Mouse (Mus musculus): ENCODE measurements around the gene Kcnn4.

The Kcnn4 gene

DNA sequence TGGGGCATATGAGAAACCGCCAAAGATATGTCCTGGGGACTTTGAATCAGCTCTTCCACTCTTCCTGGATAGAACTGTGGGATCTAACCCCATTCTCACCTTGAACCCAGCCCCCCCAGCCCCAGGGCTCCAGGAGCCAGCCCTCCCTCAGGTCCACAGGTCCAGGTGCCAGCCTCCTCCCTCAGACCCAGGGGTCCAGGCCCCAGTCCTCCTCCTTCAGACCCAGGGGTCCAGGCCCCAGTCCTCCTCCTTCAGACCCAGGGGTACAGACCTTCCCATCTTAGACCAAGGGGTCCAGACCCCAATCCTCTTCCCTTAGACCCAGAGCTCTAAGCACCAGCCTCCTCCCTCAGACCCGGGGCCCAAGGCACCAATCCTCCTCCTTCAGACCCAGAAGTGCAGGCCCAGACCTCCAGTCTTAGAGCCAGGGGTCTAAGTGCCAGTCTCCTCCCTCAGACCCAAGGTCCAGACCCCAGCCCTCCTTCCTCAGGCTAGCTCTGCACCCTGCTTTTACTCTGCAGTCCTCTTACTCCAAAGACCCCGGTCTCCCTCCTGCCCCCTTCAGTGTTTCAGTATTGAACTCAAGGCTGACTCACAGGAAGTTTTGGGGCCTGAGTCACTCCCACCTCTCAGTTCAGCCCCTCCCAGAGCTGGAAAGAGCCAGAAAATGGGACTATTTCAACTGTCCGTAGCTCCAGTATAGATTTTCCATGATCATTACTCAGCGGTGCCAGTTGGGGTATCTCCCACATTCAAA is 4.6 kb upstream of the Kcnn4 start:
- no peak for DNase-seq (ENCODE audit: extremely low spot score, low read depth, low spot score)

DNA sequence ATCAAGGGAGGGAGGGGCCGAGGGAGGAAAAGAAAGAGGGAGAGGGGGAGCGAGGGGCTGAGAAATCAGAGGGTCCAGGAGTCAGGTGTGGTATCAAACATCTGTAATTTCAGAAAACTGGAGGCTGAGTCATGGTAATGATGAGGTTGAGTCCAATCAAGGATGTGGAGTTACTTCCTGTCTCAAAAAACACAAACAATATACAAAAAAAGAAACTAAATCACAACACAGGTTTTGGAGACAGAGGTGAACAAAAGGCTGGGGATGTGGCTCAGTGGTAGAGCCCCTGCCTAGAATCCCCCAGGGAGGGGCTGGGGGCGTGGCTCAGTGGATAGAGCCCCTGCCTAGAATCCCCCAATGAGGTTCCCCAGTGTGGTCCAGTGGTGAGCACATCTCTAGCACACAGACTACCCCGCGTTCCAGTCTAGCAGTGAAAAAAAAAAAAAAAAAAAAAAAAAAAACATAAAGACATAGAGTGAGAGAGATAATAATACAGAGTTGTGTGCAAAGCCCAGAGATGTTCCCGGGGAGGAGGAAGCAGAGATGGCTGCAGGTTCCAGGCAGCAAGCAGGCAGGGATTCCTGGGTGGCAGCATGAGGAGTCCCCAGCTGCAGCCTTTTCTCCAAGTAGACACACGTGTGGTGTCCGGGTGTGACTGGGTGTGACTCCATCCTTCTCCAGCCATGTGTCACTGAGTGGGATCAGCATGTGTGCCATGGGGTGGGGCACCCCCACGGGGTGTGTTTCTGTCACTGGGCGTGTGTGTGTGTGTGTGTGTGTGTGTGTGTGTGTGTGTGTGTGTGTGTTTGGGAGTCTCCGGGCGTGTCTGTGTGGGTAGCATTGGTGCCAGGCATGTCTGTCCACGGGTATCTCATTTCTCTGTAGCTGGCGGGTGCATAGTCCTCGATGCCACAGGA is 3.1 kb upstream of the Kcnn4 start:
- no peak for DNase-seq (ENCODE audit: extremely low spot score, low read depth, low spot score)

DNA sequence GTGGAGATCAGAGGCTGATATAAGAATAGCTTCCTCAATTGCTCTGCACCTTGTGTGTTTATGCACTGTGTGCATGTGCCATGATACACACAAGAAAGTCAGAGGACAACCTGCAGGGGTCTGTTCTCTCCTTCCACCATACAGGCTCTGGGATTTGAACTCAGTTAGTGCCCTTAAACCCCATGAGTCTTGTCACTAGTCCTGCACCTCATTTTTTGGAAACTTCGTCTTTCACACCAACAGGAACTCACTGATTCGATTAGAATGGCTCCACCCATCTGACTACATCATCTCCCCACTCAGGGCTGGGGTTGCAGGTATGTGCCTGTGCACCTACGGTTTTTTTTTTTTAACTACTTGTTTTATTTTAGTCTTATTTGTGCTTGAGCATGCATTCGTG is 1.8 kb upstream of the Kcnn4 start:
- no peak for DNase-seq (ENCODE audit: extremely low spot score, low read depth, low spot score)

DNA sequence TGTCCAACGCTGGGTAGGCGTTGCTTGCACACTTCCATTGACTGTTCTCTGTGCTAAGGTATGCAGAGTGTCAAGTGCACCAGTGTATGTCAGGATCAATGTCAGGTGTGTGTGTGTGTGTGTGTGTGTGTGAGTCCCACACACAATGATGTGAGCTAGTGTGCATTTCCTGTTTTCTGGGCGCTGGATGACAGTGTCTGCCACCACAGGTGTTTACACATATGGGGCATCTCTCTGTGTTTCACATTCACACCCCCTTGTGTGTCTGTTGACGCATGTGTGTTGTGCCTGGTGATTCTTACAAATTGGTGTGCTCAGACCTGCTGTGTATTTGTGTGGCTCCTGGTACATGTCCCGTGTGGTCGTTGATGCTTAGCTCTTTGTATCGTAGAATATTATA is 1.1 kb upstream of the Kcnn4 start:
- DNase-seq (ENCODE audit: extremely low spot score, low read depth, low spot score), result no peak

DNA sequence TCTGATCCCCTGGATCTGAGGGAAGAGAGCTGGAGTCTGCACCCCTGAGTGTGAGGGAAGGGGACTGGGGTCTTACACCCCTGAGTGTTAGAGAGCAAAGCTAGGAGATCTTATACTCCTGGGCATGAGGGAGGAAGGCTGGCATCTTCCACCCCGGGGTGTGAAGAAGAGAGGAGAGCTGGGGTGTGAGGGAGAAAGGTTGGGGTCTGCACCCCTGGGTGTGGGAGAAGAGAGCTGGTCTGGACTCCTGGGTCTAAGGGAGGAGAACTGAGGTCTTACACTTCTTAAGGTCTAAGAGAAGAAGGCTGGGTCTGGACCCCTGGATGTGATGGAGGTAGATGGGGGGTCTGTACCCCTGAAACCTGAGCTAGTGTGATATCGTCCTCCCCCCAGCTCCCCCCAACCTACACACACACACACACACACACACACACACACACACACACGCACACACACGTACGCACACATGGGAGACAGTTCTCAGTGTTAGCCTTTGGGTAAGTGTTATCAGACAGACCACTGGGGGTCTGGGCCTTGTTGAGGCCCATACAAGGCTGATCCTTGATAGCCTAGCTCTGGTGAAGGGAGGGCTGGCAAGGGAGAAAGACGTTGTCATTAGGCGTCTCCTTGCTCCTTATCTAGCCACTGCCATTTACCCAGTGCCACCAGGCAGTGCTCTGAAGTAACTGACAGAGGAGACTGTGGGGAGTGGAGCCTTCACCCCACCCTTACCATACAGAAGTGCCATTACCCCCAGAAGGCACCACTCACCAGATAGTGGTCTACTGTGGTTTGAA is 1.1 kb downstream of the Kcnn4 start:
- no peak for DNase-seq (ENCODE audit: extremely low spot score, low read depth, low spot score)

DNA sequence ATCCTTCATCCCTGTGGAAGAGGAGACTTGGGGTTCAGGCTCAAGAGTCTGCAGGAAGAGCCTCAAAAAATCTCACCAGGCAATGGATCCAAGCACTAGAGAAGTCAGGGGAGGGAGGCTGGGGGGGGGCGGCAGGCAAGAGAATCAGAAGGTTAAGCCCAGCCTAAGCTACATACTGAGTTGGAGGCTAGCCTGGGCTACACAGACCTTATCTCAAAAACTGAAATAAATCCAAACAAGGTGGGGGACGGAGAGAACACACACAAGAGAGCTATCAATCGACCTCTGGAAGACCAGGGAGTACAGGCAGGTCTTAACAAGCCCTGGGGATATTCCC is 1.7 kb downstream of the Kcnn4 start:
- DNase-seq (ENCODE audit: extremely low spot score, low read depth, low spot score), result no peak

DNA sequence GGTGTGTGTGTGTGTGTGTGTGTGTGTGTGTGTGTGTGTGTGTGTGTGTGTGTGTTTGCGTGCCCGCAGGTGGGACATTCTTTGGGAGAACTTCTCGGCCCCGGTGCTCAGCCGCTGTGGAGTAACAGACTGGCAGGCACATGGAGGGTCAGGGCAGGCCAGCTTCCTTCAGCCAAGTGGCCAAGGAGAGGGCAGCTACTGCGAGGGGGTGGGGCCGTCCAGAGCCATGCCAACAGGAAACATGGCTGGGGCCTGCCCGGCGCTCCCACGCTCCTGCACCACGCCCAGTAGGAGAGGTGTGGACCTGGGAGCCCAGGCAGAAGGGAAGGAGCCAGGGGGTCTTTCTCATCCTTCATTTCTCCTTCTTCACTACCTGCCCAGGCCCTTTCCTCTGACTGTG is 2.2 kb downstream of the Kcnn4 start:
- no peak for DNase-seq (ENCODE audit: extremely low spot score, low read depth, low spot score)

DNA sequence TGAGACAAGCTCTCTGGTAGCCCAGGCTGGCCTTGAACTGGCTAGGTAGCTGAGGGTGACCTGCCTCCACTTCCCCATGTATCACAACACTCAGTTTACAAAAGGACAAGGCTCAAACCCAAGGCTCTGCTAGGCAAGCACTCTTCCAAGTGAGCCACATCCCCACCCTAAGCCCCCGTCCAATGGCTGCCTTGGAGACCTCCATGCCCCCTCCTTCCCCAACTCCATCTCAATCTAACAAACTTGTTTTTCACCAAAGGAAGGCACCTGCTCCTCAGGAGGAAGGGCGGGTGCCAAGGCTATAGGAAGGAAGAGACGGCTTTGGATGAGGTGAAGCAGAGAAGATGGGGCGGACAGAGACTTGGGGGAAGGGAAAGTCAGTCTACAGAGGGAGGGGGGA is 2.7 kb downstream of the Kcnn4 start:
- DNase-seq (ENCODE audit: extremely low spot score, low read depth, low spot score), result no peak

DNA sequence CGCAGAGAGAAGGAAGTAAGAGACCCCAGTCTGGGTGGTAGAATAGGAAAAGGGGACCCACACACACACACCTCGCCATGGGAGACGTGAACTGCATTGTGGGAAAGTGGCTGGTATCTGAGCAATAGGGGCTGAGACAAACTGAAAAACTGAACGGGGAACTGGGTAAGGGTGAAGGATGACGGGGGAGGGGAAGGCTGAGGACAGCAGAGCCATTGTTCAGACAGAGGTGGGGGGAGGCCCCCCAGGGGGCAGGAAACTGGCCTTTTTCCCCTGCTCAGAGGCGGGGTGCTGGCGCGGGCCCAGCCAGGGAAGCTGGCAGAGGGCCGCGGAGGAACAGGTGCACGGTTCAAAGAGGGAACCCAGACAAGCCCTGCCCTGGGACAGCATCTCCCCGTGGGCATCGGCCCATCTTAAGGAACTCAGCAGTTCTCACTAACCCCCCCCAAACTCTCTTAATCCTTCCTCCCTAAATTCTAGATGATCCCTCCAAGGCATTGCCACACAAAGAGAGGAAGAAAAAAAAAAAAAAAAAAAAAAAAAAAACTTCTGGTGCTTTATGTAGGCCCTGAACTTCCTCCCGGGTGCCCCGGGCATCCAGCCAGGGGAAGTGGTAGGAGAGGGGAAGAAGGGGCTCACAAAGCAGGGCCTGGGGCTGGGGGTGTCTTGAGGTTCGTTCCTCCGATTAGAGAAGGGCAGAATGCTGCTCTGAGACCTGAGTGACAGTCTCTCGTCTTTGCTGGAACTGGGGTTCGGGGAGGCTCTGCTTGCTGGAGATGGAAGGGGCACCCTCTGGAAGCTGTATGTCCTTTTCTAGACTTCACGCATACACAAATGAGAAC is 3.7 kb downstream of the Kcnn4 start:
- no peak for DNase-seq (ENCODE audit: extremely low spot score, low read depth, low spot score)

DNA sequence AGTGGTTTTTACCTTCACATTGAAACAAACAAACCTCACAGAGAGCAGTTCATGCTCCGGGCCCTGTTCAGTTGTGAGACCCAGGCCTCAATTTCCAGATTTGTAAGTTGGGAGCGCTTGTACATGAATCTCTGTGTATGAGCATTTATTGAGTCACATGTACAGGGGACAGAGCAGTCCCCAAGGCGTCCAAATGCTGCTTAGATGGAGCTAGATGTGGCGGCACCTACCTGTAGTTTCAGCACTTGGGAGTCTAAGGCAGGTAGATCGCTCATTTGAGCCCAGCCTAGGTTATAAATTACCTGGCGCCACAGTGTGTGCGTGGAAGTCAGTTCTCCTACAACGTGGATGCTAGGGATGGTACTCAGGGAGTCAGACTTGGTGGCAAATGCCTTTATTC is 6.4 kb downstream of the Kcnn4 start:
- no peak for DNase-seq (ENCODE audit: extremely low spot score, low read depth, low spot score)

DNA sequence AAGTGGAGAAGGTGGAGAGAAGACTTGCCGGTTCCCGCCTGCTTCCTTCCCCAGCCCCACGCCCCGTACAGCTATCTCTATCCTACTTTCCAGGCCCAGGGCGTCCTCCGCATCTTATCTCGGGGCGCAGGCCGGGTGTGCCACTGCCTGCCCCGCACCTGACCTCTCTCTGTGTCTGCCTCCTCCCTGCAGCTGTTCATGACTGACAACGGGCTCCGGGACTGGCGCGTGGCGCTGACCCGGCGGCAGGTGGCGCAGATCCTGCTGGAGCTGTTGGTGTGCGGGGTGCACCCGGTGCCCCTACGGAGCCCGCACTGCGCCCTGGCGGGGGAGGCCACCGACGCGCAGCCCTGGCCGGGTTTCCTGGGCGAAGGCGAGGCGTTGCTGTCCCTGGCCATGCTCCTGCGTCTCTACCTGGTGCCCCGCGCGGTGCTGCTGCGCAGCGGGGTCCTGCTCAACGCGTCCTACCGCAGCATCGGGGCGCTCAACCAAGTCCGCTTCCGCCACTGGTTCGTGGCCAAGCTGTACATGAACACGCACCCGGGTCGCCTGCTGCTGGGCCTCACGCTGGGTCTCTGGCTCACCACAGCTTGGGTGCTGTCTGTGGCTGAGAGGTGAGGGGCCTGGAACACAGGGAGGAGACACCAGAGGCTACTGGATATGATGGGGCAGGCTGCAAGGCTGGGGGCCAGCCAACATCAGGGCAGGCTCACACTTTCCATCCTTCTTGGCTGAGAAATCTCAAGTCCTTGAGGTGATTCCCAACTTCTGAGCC is 7.2 kb downstream of the Kcnn4 start:
- no peak for DNase-seq (ENCODE audit: extremely low spot score, low read depth, low spot score)

DNA sequence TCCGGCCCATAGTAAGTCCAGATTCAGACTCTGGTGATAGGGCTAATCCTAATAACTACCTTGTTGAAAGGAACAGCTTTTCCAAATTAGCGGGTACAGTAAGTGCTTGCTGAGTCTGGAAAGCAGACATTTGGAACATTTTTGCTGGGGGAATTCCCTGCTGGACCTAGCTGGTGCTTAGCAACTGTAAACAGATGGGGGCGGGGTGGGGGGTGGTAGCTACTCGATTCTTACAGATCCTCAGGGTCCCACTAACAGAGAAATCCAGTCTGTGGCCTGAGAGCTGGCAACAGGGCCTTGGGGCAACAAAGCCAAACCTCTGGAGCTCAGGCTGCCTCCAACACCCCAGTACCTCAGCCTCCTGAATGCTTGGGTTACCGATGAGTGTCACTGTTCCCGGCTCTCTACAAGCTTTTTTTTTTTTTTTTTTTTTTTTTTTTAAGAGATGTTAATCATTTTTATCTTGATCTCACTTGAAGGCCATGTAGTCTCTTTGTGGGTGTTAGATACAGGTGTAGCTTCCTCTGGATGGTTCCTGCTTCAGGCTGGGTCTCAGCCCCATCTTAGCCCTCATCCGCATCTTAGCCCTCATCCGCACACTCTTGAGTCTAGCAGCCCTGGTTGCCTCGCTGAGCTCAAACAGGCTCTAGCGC is 8.1 kb downstream of the Kcnn4 start:
- peak; percentile 22 for DNase-seq (ENCODE audit: extremely low spot score, low read depth, low spot score)

DNA sequence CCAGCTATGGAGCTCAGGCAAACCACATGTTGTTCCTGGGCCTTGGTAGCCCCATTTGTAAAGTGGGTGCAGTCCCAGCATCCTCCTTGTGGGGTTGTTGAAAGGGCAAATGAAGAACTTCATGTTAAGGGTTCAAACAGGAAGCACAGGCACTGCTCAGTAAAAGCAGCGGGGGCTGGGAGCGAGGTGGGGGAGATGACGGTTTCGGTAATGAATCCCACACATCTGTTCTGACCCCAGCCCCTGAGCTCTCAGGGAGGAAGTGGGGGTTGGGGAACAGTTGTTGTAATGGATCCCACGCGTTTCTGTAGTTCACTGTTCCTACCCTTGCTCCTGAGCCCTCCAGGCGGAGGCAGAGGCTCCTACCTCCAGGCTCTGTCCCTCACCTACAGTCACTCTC is 9.9 kb downstream of the Kcnn4 start:
- no peak for DNase-seq (ENCODE audit: extremely low spot score, low read depth, low spot score)

DNA sequence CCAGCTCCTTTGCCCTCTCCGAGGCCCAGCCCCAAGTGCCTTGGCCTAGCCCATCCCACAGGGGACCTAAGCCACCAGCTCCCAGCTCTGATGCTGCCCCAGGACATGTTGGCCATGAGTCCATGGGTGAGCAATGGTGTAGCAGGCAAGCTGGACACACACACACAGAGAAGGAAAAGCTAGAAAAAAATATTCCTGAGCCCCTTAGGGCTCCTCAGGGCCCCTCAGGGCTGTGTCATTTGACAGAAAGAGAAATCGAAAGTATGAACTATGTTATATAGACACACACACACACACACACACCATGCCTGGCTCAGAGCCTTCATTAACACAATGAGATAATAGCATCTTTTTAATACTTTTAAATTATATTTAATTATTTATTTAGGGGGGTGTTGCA is 10.3 kb downstream of the Kcnn4 start:
- no peak for DNase-seq (ENCODE audit: extremely low spot score, low read depth, low spot score)

DNA sequence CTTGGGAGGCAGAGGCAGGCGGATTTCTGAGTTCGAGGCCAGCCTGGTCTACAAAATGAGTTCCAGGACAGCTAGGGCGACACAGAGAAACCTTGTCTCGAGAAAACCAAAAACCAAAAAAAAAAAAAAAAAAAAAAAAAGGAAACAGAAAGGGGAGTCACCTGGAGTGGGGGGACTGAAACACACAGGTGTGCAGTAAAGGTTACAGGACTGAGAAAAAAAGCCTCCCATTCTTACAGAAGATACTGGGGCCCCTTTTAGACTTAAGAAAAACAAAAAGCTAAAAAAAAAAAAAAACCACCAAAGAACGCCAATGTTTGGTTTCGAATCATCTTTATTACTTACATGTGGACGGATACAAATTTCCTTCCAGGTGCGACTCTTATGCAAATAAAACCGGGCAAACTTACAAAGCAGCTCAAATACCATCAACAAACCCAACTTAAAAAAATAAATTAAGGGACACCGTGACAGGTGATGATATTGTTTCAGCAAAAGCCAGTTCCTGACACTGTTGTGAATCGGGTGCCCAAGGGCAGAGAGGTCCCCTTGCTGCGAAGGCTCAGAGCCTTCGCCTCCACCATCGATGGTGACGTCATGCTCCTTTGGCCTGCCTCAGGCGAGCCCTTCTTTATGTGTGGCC is 12.8 kb downstream of the Kcnn4 start:
- DNase-seq (ENCODE audit: extremely low spot score, low read depth, low spot score), result no peak

DNA sequence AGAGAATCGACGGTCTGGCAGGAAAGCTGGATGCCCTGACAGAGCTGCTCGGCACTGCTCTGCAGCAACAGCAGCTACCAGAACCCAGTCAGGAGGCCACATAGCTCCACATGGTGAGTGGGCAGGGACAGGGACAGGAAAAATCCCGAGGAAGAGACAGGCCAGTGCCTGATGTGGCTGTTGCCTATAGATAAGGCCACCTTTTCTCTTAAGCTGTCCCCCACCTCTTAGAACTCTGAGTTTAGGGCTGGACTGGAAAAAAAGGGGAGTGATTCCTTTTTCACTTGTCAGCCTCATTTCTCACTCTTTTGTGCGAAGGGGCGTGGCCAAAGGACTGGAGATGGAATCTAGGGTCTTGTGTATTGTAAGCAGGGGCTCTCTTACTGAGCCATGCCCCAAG is 14.0 kb downstream of the Kcnn4 start:
- no peak for DNase-seq (ENCODE audit: extremely low spot score, low read depth, low spot score)

DNA sequence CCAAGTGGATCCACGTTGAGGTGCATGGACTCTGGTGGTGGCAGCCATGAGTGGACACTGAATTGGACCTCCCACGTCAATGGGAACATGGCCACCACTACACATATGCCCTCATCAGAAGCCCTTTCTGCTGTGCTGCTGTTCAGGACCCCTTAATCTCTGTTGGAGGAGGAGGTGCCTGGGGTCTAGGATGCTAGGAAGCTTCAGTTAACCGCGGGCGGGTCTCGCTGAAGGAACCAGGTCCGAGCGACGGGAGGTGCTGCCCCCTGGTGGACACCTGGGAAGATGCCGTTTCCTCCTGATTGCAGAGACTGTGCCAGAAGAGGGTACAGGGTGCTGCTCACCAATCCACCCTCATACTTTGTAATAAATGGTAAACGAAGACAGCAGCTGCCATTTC is 14.8 kb downstream of the Kcnn4 start:
- DNase-seq (ENCODE audit: extremely low spot score, low read depth, low spot score), result no peak

DNA sequence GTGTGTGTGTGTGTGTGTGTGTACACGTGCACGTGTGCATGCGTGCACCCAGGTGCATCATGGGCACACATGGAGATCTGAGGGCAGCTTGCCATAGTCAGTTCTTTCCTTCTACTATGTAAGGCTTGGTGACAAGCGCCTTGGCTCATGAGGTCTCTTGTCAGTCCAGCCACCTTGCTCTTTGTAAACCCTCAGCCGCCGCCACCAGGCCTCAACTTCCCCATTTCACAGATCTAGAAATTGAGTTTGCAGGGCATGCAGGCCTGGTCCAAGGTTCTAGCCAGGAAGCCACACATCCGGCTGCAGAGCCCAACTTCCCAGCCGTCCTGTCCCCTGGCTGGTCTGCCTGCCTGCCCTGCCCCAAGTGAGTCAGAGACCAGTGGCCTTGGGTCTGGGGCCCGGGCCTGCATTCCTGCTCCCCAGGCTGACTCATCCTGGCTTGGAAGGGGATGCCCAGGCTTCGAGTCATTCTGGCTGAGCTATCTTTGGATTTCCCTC is 17.0 kb downstream of the Kcnn4 start:
- no peak for DNase-seq (ENCODE audit: extremely low spot score, low read depth, low spot score)

Data from hindlimb bud, embryonic 11.5 days (tissue).